Mouse (Mus musculus) neural tube, embryonic 15.5 days (tissue): Measurements from ENCODE around the gene Sult6b2. TPM values are rescaled to one million over a fixed set of nuclear protein-coding genes. Genes with fewer than 3 reads are reported as not detected.

Source experiments
- ATAC-seq: fragments of 200-750 bp; cut with Nextera tagmentation; 2 replicates; pipeline ENCODE4 v1.8.0; 2017; ENCODE audit warnings: mild to moderate bottlenecking, moderate TSS enrichment, moderate library complexity; ENCODE audit not compliant: low FRiP score
- H3K27ac ChIP-seq: fragments of 300-500 bp; sonication (generic); replicated peaks from 2 replicates; pipeline ENCODE4 v1.5.1; 2015; ENCODE audit warnings: mild to moderate bottlenecking, inconsistent platforms
- H3K27me3 ChIP-seq: fragments of 300-500 bp; sonication (generic); replicated peaks from 2 replicates; pipeline ENCODE4 v1.6.1; 2015; ENCODE audit warnings: inconsistent platforms
- H3K36me3 ChIP-seq: fragments of 300-500 bp; sonication (generic); 2 replicates; pipeline ENCODE4 v1.6.1; 2015; ENCODE audit warnings: inconsistent platforms
- H3K4me1 ChIP-seq: fragments of 300-500 bp; sonication (generic); 2 replicates; pipeline ENCODE4 v1.6.1; 2015; ENCODE audit warnings: inconsistent platforms
- H3K4me2 ChIP-seq: fragments of 300-500 bp; sonication (generic); 2 replicates; pipeline ENCODE4 v1.6.1; 2015; ENCODE audit warnings: inconsistent platforms, mild to moderate bottlenecking, moderate library complexity
- H3K4me3 ChIP-seq: fragments of 300-500 bp; sonication (generic); replicated peaks from 2 replicates; pipeline ENCODE4 v1.5.1; 2015; ENCODE audit warnings: mild to moderate bottlenecking, inconsistent platforms
- H3K9ac ChIP-seq: fragments of 300-500 bp; sonication (generic); replicated peaks from 2 replicates; pipeline ENCODE4 v1.6.1; 2015; ENCODE audit warnings: mild to moderate bottlenecking, inconsistent platforms
- H3K9me3 ChIP-seq: fragments of 300-500 bp; sonication (generic); replicated peaks from 2 replicates; pipeline ENCODE4 v1.6.1; 2016; ENCODE audit warnings: inconsistent platforms
- WGBS: fragments of 180-500 bp; shearing (Covaris S2); methylation state at CpG from one replicate; pipeline ENCODE4 v1.1.7; 2015; ENCODE audit warnings: mixed read lengths; 5-methylcytosine and 5-hydroxymethylcytosine counted together
- polyA plus RNA-seq: library from polyadenylated mRNA; unstranded; fragments of >200 nt; fragmentation: Nextera tagmentation; extraction: Ambion mirVana; gene quantifications from 2 replicates; pipeline ENCODE4 v1.2.1, GENCODE M21; 2015

Gene Sult6b2
- polyA plus RNA-seq, 1 experiment from 2014 or later: 0.12 TPM

GRCm38 (mm10) chr6:142773566-142773965 is 30.7 kb downstream of the Sult6b2 start:
- no peaks in the 10 kb centered on the region for H3K27me3 ChIP-seq
- H3K36me3 ChIP-seq: peaks cover 58% of the 10 kb centered on the region
- no peaks in the 10 kb centered on the region for H3K9me3 ChIP-seq
- 95% methylated on average over 5 of the region's 5 CpGs for whole genome bisulfite sequencing
- no peaks in the 10 kb centered on the region for H3K4me1 ChIP-seq
- no peak overlapping the region for H3K4me3 ChIP-seq
- no peak for ATAC-seq
- no peak overlapping the region for H3K4me2 ChIP-seq
- no peak overlapping the region for H3K9ac ChIP-seq
- H3K27ac ChIP-seq: no peak overlapping the region

- H3K4me1 ChIP-seq: no peaks in the 10 kb centered on the region
- no peaks in the 10 kb centered on the region for H3K9me3 ChIP-seq
- H3K4me2 ChIP-seq: no peak overlapping the region
- H3K27me3 ChIP-seq: no peaks in the 10 kb centered on the region
- no peak for ATAC-seq
- H3K27ac ChIP-seq: no peak overlapping the region
- 97% methylated on average over 4 of the region's 4 CpGs for WGBS
- peaks cover 74% of the 10 kb centered on the region for H3K36me3 ChIP-seq
- H3K9ac ChIP-seq: no peak overlapping the region
- H3K4me3 ChIP-seq: no peak overlapping the region
Observed at GRCm38 (mm10) chr6:142771643-142772042, 32.7 kb downstream of the Sult6b2 start.

- Histone ChIP-seq H3K9me3 (no peaks in the 10 kb centered on the region), H3K4me2 (no peak overlapping the region), H3K4me1 (no peaks in the 10 kb centered on the region), H3K4me3 (no peak overlapping the region), H3K27ac (no peak overlapping the region), H3K27me3 (no peaks in the 10 kb centered on the region), H3K9ac (no peak overlapping the region), H3K36me3 (peaks cover 84% of the 10 kb centered on the region)
- WGBS: 97% methylated on average over 3 of the region's 3 CpGs
- no peak for ATAC-seq
Observed at GRCm38 (mm10) chr6:142769896-142770295, 34.4 kb downstream of the Sult6b2 start.

- no peaks in the 10 kb centered on the region for H3K9me3 ChIP-seq
- no peaks in the 10 kb centered on the region for H3K27me3 ChIP-seq
- H3K4me1 ChIP-seq: no peaks in the 10 kb centered on the region
- no peak overlapping the region for H3K4me2 ChIP-seq
- no peak overlapping the region for H3K4me3 ChIP-seq
- H3K9ac ChIP-seq: no peak overlapping the region
- H3K27ac ChIP-seq: no peak overlapping the region
- WGBS: 87% methylated on average over 9 of the region's 9 CpGs
- H3K36me3 ChIP-seq: peaks cover 72% of the 10 kb centered on the region
- no peak for ATAC-seq
Observed at GRCm38 (mm10) chr6:142767305-142767704, 37.0 kb downstream of the Sult6b2 start.

- 61% methylated on average over 2 of the region's 2 CpGs for WGBS
- Histone ChIP-seq H3K9me3 (no peaks in the 10 kb centered on the region), H3K36me3 (peaks cover 64% of the 10 kb centered on the region), H3K9ac (no peak overlapping the region), H3K4me3 (no peak overlapping the region), H3K4me2 (no peak overlapping the region), H3K4me1 (no peaks in the 10 kb centered on the region), H3K27ac (no peak overlapping the region), H3K27me3 (no peaks in the 10 kb centered on the region)
- no peak for ATAC-seq
Observed at GRCm38 (mm10) chr6:142764933-142765332, 39.4 kb downstream of the Sult6b2 start.

- H3K4me3 ChIP-seq: no peak overlapping the region
- 91% methylated on average over 2 of the region's 2 CpGs for WGBS
- H3K27ac ChIP-seq: no peak overlapping the region
Observed at GRCm38 (mm10) chr6:142759633-142760032, 44.7 kb downstream of the Sult6b2 start.

GRCm38 (mm10) chr6:142758562-142758961 is 45.7 kb downstream of the Sult6b2 start:
- peaks cover 3% of the 10 kb centered on the region; the same call in 1 of the 2 replicates for H3K27me3 ChIP-seq
- WGBS: 95% methylated on average over 6 of the region's 6 CpGs
- H3K9me3 ChIP-seq: no peaks in the 10 kb centered on the region
- H3K4me2 ChIP-seq: peak overlapping the region; percentile 67; the same call in 1 of the 2 replicates
- H3K36me3 ChIP-seq: 0 out of 2 replicates have a peak, but pooled peaks cover 13% of the 10 kb centered on the region
- H3K9ac ChIP-seq: no peak overlapping the region
- H3K4me3 ChIP-seq: no peak overlapping the region
- no peak for ATAC-seq
- H3K27ac ChIP-seq: no peak overlapping the region
- H3K4me1 ChIP-seq: peaks cover 19% of the 10 kb centered on the region

More at GRCm38 (mm10) chr6:142759633-142760032, 44.7 kb downstream of the Sult6b2 start:
- Histone ChIP-seq H3K4me2 (no peak overlapping the region), H3K9ac (no peak overlapping the region), H3K4me1 (peaks cover 19% of the 10 kb centered on the region), H3K27me3 (peaks cover 3% of the 10 kb centered on the region; the same call in 1 of the 2 replicates), H3K9me3 (no peaks in the 10 kb centered on the region), H3K36me3 (peaks cover 20% of the 10 kb centered on the region)
- no peak for ATAC-seq

- H3K27me3 ChIP-seq: peaks cover 3% of the 10 kb centered on the region; the same call in 1 of the 2 replicates
- H3K36me3 ChIP-seq: 0 out of 2 replicates have a peak, but pooled peaks cover 13% of the 10 kb centered on the region
- peak overlapping the region; percentile 67 for H3K4me2 ChIP-seq
- H3K9me3 ChIP-seq: no peaks in the 10 kb centered on the region
- peak overlapping the region; percentile 92 for H3K4me3 ChIP-seq
- 96% methylated on average over 6 of the region's 6 CpGs for WGBS
- H3K4me1 ChIP-seq: peaks cover 19% of the 10 kb centered on the region
- no peak overlapping the region for H3K27ac ChIP-seq
- no peak for ATAC-seq
- H3K9ac ChIP-seq: peak overlapping the region; percentile 89; the same call in 1 of the 2 replicates
Observed at GRCm38 (mm10) chr6:142757976-142758375, 46.3 kb downstream of the Sult6b2 start.

- H3K9ac ChIP-seq: peak overlapping the region; percentile 89
- no peak for ATAC-seq
- H3K4me1 ChIP-seq: peaks cover 19% of the 10 kb centered on the region
- no peaks in the 10 kb centered on the region for H3K9me3 ChIP-seq
- 43% methylated on average over 10 of the region's 10 CpGs for WGBS
- H3K27ac ChIP-seq: peak overlapping the region; percentile 87
- peak overlapping the region; percentile 67 for H3K4me2 ChIP-seq
- H3K36me3 ChIP-seq: 0 out of 2 replicates have a peak, but pooled peaks cover 13% of the 10 kb centered on the region
- H3K27me3 ChIP-seq: peaks cover 3% of the 10 kb centered on the region; the same call in 1 of the 2 replicates
- peak overlapping the region; percentile 92 for H3K4me3 ChIP-seq
Observed at GRCm38 (mm10) chr6:142757334-142757965, 46.9 kb downstream of the Sult6b2 start.

GRCm38 (mm10) chr6:142756507-142757333 is 47.6 kb downstream of the Sult6b2 start, which contains the start of gene Cmas:
TSS of gene Cmas (plus strand) at chr6:142756686.
- H3K4me1 ChIP-seq: peaks cover 19% of the 10 kb centered on the region
- peaks cover 3% of the 10 kb centered on the region; the same call in 1 of the 2 replicates for H3K27me3 ChIP-seq
- H3K36me3 ChIP-seq: 0 out of 2 replicates have a peak, but pooled peaks cover 13% of the 10 kb centered on the region
- H3K9me3 ChIP-seq: no peaks in the 10 kb centered on the region
- H3K27ac ChIP-seq: peak within 1 kb of the TSS; percentile 87
- peak within 1 kb of the TSS; percentile 92 for H3K4me3 ChIP-seq
- peak within 1 kb of the TSS; percentile 67 for H3K4me2 ChIP-seq
- 1% methylated on average over 64 of the region's 68 CpGs for WGBS
- peak within 1 kb of the TSS; percentile 89 for H3K9ac ChIP-seq
- peak; percentile 96 for ATAC-seq

GRCm38 (mm10) chr6:142752331-142753246 is 51.7 kb downstream of the Sult6b2 start:
- H3K4me3 ChIP-seq: no peak overlapping the region
- H3K4me1 ChIP-seq: peaks cover 1% of the 10 kb centered on the region
- no peak overlapping the region for H3K27ac ChIP-seq
- no peak for ATAC-seq
- no peaks in the 10 kb centered on the region for H3K9me3 ChIP-seq
- H3K9ac ChIP-seq: no peak overlapping the region
- H3K4me2 ChIP-seq: no peak overlapping the region
- no peaks in the 10 kb centered on the region for H3K36me3 ChIP-seq
- WGBS: 38% methylated on average over 14 of the region's 14 CpGs
- peaks cover 3% of the 10 kb centered on the region; the same call in 1 of the 2 replicates for H3K27me3 ChIP-seq
